Mouse (Mus musculus): Measurements from ENCODE around the gene Olfr1183. TPM values are rescaled to one million over a fixed set of nuclear protein-coding genes. Genes with fewer than 3 reads are reported as not detected.

Gene Olfr1183
- polyA plus RNA-seq, 1 experiment from 2014 or later = not detected

Other genes starting within 250 kb of the Olfr1183 start
- gene Olfr1170, start 226.5 kb upstream of the Olfr1183 start, polyA plus RNA-seq (2014; fragmentation: Nextera tagmentation; extraction: Ambion mirVana) = not detected in 2 replicates
- gene Olfr1173, start 175.0 kb upstream of the Olfr1183 start, polyA plus RNA-seq (2014; fragmentation: Nextera tagmentation; extraction: Ambion mirVana) = not detected in 2 replicates
- not detected in 2 replicates for gene Olfr1174-ps, start 139.7 kb upstream of the Olfr1183 start, polyA plus RNA-seq (2014; fragmentation: Nextera tagmentation; extraction: Ambion mirVana)
- not detected in 2 replicates for gene Olfr1175-ps, start 127.7 kb upstream of the Olfr1183 start, polyA plus RNA-seq (2014; fragmentation: Nextera tagmentation; extraction: Ambion mirVana)
- gene Olfr1176, start 118.1 kb upstream of the Olfr1183 start, polyA plus RNA-seq (2014; fragmentation: Nextera tagmentation; extraction: Ambion mirVana) = not detected in 2 replicates
- gene Olfr1177-ps, start 108.4 kb upstream of the Olfr1183 start, polyA plus RNA-seq (2014; fragmentation: Nextera tagmentation; extraction: Ambion mirVana) = not detected in 2 replicates
- not detected in 2 replicates for gene Olfr1178, start 67.8 kb upstream of the Olfr1183 start, polyA plus RNA-seq (2014; fragmentation: Nextera tagmentation; extraction: Ambion mirVana)
- not detected in 2 replicates for gene Olfr1179, start 48.4 kb upstream of the Olfr1183 start, polyA plus RNA-seq (2014; fragmentation: Nextera tagmentation; extraction: Ambion mirVana)
- gene Olfr1180, start 35.7 kb upstream of the Olfr1183 start, polyA plus RNA-seq (2014; fragmentation: Nextera tagmentation; extraction: Ambion mirVana) = not detected in 2 replicates
- not detected in 2 replicates for gene Olfr1181, start 28.7 kb upstream of the Olfr1183 start, polyA plus RNA-seq (2014; fragmentation: Nextera tagmentation; extraction: Ambion mirVana)
- not detected in 2 replicates for gene Gm13757, start 5.7 kb upstream of the Olfr1183 start, polyA plus RNA-seq (2014; fragmentation: Nextera tagmentation; extraction: Ambion mirVana)
- gene Olfr1184, start 28.7 kb downstream of the Olfr1183 start, polyA plus RNA-seq (2014; fragmentation: Nextera tagmentation; extraction: Ambion mirVana) = not detected in 2 replicates
- not detected in 2 replicates for gene Olfr1185-ps1, start 38.5 kb downstream of the Olfr1183 start, polyA plus RNA-seq (2014; fragmentation: Nextera tagmentation; extraction: Ambion mirVana)
- not detected in 2 replicates for gene Olfr1186, start 63.7 kb downstream of the Olfr1183 start, polyA plus RNA-seq (2014; fragmentation: Nextera tagmentation; extraction: Ambion mirVana)
- not detected in 2 replicates for gene Olfr1188, start 102.1 kb downstream of the Olfr1183 start, polyA plus RNA-seq (2014; fragmentation: Nextera tagmentation; extraction: Ambion mirVana)
- not detected in 2 replicates for gene Olfr1189, start 131.6 kb downstream of the Olfr1183 start, polyA plus RNA-seq (2014; fragmentation: Nextera tagmentation; extraction: Ambion mirVana)
- gene Olfr1191-ps1, start 185.7 kb downstream of the Olfr1183 start, polyA plus RNA-seq (2014; fragmentation: Nextera tagmentation; extraction: Ambion mirVana) = not detected in 2 replicates
- not detected in 2 replicates for gene Olfr1192-ps1, start 193.6 kb downstream of the Olfr1183 start, polyA plus RNA-seq (2014; fragmentation: Nextera tagmentation; extraction: Ambion mirVana)
- gene Olfr1193, start 220.8 kb downstream of the Olfr1183 start, polyA plus RNA-seq (2014; fragmentation: Nextera tagmentation; extraction: Ambion mirVana) = not detected in 2 replicates
- not detected in 2 replicates for gene Olfr1195, start 234.3 kb downstream of the Olfr1183 start, polyA plus RNA-seq (2014; fragmentation: Nextera tagmentation; extraction: Ambion mirVana)
- gene Olfr1196, start 249.7 kb downstream of the Olfr1183 start, polyA plus RNA-seq (2014; fragmentation: Nextera tagmentation; extraction: Ambion mirVana) = not detected in 2 replicates

All from heart, embryonic 11.5 days (tissue).